Mouse (Mus musculus) embryonic facial prominence, embryonic 11.5 days (tissue): ENCODE measurements around the gene C330007P06Rik. TPM values are rescaled to one million over a fixed set of nuclear protein-coding genes. Genes with fewer than 3 reads are reported as not detected.

Experiments
- ATAC-seq: fragments of 200-750 bp; cut with Nextera tagmentation; replicated peaks from 2 replicates; pipeline ENCODE4 v1.8.0; 2017; ENCODE audit warnings: low read depth; ENCODE audit not compliant: insufficient number of reproducible peaks, low FRiP score, low TSS enrichment
- DNase-seq: peaks from one replicate; pipeline ENCODE4 v3.0.0-alpha.2; 2015; ENCODE audit warnings: low spot score
- H3K27ac ChIP-seq: fragments of 300-500 bp; sonication (generic); replicated peaks from 2 replicates; pipeline ENCODE4 v1.5.1; 2014; ENCODE audit warnings: mild to moderate bottlenecking, low read depth, low read length, control low read depth
- H3K27me3 ChIP-seq: fragments of 300-500 bp; sonication (generic); 2 replicates; pipeline ENCODE4 v1.6.1; 2014; ENCODE audit warnings: mild to moderate bottlenecking, low read length, moderate library complexity, mixed read lengths; ENCODE audit not compliant: control insufficient read depth, insufficient read depth
- H3K36me3 ChIP-seq: fragments of 300-500 bp; sonication (generic); replicated peaks from 2 replicates; pipeline ENCODE4 v1.6.1; 2014; ENCODE audit warnings: low read depth, mild to moderate bottlenecking, low read length, moderate library complexity, mixed read lengths; ENCODE audit not compliant: control insufficient read depth, insufficient read depth
- H3K4me1 ChIP-seq: fragments of 300-500 bp; sonication (generic); 2 replicates; pipeline ENCODE4 v1.6.1; 2014; ENCODE audit warnings: low read length, mixed read lengths; ENCODE audit not compliant: control insufficient read depth, insufficient read depth
- H3K4me2 ChIP-seq: fragments of 300-500 bp; sonication (generic); 2 replicates; pipeline ENCODE4 v1.6.1; 2014; ENCODE audit warnings: low read depth, mild to moderate bottlenecking, control low read depth, low read length, moderate library complexity
- H3K4me3 ChIP-seq: fragments of 300-500 bp; sonication (generic); 2 replicates; pipeline ENCODE4 v1.5.1; 2014; ENCODE audit warnings: low read depth, low read length, control low read depth
- H3K9ac ChIP-seq: fragments of 300-500 bp; sonication (generic); replicated peaks from 2 replicates; pipeline ENCODE4 v1.6.1; 2014; ENCODE audit warnings: mild to moderate bottlenecking, control low read depth, low read length
- H3K9me3 ChIP-seq: fragments of 300-500 bp; sonication (generic); replicated peaks from 2 replicates; pipeline ENCODE4 v1.6.1; 2016; ENCODE audit warnings: mild to moderate bottlenecking, low read length, inconsistent platforms, mixed read lengths; ENCODE audit not compliant: control insufficient read depth
- WGBS: fragments of 180-500 bp; shearing (Covaris S2); extraction: QIAGEN DNeasy Blood & Tissue Kit; methylation state at CpG from one replicate; pipeline ENCODE4 v1.1.7; 2014; 5-methylcytosine and 5-hydroxymethylcytosine counted together
- polyA plus RNA-seq: library from polyadenylated mRNA; unstranded; fragments of >200 nt; fragmentation: Nextera tagmentation; extraction: Ambion mirVana; gene quantifications from 2 replicates; pipeline ENCODE4 v1.2.1, GENCODE M21; 2014

The C330007P06Rik gene
- polyA plus RNA-seq: 45.1 and 53.3 TPM in 2 replicates

DNA sequence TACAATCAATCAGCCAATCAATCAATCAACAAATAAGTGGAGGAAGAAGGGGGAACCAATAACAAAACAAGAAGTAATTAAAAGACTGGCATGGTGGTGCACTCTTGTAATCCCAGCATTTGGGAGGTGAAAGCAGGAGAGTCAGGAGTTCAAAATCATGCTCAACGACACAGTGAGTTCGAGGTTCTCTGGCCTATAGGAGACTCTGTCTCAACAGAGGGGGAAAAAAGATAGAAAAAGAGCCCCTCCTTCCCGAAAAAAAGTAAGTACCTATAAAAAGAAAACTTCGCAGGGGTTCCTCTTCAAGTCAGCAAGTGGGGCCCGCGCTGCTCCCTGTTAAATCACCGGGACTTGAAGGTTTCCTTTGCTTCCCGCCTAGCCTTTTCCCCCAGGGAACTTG is at the start of gene C330007P06Rik, which contains the start of gene Ube2a:
C330007P06Rik (minus strand) TSS at position 347 of the 400 bp plus-strand sequence.
Ube2a (plus strand) TSS at position 136 of the 400 bp plus-strand sequence.
- Histone ChIP-seq H3K4me3 (peak within 1 kb of the TSS; percentile 70), H3K4me2 (peak within 1 kb of the TSS; percentile 57), H3K27ac (peak within 1 kb of the TSS; percentile 67), H3K36me3 (no peaks in the 10 kb centered on the region), H3K27me3 (no peaks in the 10 kb centered on the region), H3K9ac (peak within 1 kb of the TSS; percentile 70), H3K4me1 (no peaks in the 10 kb centered on the region), H3K9me3 (no peaks in the 10 kb centered on the region)
- 21% methylated on average over 8 of the region's 8 CpGs for WGBS
- no peak for DNase-seq
- no peak for ATAC-seq

DNA sequence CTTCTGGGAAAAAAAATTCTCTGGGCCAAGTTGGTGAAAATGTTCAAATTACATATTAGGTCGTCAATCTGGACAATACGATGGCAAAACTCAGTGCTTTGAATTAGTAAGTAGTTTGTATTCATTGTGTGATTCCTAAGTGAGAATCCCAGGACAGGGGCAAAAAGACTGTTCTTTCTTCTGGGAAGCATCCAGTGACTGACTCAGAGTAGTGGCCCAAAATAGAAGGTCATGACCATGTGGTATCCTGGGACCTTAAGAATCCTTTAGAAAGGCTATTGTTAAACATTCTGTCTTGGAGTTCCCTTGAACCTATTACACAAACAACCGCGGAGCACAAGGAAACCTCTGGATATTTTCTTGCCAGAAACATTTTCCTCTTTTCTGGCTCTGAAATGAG is 47.4 kb upstream of the C330007P06Rik start:
- WGBS: 92% methylated on average over 4 of the region's 4 CpGs

DNA sequence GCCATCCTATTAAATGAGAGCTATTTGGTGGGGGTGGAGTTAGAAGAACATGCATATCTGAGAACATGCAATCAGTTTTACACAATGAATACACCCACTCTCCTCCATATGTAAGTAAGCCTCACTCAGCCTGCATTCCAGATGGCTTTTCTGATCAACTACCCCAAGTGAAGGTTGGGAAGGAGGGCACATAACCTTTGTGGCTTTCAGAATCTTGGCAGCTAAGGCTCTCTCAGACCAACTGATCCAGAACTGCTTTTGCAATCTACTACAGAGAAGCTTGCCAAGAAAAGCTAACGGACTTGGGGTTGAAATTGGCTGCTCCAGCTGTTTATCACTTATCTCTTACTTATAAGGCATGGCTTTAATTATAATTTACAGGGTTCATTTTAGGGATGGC is 43.8 kb upstream of the C330007P06Rik start:
- no peak overlapping the region for H3K27ac ChIP-seq
- H3K4me2 ChIP-seq: no peak overlapping the region
- no peak for ATAC-seq
- no peaks in the 10 kb centered on the region for H3K4me1 ChIP-seq
- 81% methylated on average over 1 of the region's 1 CpGs for WGBS
- no peaks in the 10 kb centered on the region for H3K9me3 ChIP-seq
- H3K36me3 ChIP-seq: no peaks in the 10 kb centered on the region
- H3K4me3 ChIP-seq: no peak overlapping the region
- no peak for DNase-seq
- H3K9ac ChIP-seq: no peak overlapping the region
- no peaks in the 10 kb centered on the region for H3K27me3 ChIP-seq

More for the DNA sequence above, 47.4 kb upstream of the C330007P06Rik start:
- H3K4me1 ChIP-seq: no peaks in the 10 kb centered on the region
- H3K9ac ChIP-seq: no peak overlapping the region
- H3K36me3 ChIP-seq: no peaks in the 10 kb centered on the region; the same call in 1 of the 2 replicates
- no peak overlapping the region for H3K27ac ChIP-seq
- DNase-seq (no peak), ATAC-seq (no peak)
- H3K27me3 ChIP-seq: no peaks in the 10 kb centered on the region
- H3K9me3 ChIP-seq: no peaks in the 10 kb centered on the region
- no peak overlapping the region for H3K4me3 ChIP-seq
- H3K4me2 ChIP-seq: no peak overlapping the region

DNA sequence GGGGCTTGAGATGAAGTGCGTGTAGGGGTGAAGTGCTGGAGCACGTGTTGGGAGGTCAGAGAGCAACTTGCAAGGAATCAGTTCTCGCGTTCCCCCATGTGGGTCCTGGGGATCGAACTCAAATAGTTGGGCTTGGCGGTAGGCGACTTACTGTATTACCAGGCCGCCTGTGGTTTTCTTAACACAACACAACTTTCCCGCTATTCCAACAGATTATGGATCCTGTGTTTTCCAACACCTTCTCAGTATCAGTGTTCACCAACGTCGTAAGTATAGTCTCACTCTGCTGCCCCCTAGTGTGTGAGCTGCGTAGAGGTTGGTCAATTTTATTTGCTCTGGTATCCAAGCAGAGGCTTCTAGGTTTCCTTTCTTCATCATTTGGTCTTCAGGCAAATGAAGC is 37.4 kb upstream of the C330007P06Rik start:
- ATAC-seq (no peak), DNase-seq (peak; percentile 61)
- Histone ChIP-seq H3K27ac (no peak overlapping the region), H3K9ac (no peak overlapping the region), H3K4me1 (no peaks in the 10 kb centered on the region), H3K9me3 (no peaks in the 10 kb centered on the region), H3K4me3 (no peak overlapping the region), H3K36me3 (no peaks in the 10 kb centered on the region), H3K4me2 (no peak overlapping the region), H3K27me3 (no peaks in the 10 kb centered on the region)
- 49% methylated on average over 12 of the region's 12 CpGs for WGBS

DNA sequence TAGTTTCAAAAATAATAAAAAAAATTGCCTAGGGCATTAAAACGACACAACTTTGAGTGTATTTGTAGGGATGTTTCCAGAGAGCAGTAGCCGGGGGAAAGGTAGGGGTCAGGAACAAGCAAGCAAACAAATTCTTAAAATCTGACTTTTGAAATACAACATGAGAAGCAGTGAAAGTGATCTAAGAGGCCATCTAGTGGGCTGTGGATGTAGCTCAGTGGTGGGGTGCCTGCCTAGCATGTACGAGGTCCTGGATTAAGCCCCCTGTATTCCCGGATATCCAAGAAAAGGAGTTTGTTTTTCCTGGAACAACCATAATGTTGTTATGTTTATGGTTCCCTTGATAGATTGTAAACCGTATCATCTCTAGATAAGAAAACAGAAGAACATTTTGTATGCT is 32.6 kb upstream of the C330007P06Rik start:
- 36% methylated on average over 5 of the region's 5 CpGs for WGBS

DNA sequence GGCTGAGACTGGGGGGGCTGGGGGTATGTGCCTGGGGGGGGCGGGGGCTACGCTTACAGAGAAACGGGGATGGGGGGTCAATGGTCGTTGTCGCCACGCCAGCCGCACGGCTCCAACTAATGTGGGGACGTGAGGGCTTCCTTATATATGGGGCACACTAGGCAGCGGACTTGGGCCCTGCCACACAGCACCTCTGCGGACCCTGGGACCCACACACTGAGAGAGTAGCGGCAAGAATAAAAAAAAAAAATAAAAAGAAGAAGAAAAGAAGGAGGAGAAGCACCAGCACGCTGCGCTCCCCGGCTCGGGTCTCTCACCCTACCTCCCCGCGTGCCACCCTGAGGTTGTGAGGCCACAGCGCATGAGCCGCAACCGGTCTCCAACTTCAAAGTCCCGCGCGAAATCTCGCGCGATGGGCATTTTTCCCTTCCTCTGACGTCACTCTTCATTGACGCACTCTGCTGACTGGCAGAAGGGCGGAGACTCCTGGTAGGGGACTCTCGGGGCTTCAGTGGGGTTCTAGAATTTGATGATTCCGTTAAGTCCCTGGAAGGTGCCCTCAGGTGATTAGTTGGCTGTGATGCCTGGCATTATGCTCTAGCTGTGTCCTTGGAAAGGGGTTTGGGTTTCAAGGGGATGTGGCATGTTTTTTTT is 29.3 kb upstream of the C330007P06Rik start:
- no peak overlapping the region for H3K27ac ChIP-seq
- H3K9ac ChIP-seq: peak overlapping the region; percentile 61
- no peaks in the 10 kb centered on the region for H3K36me3 ChIP-seq
- no peaks in the 10 kb centered on the region for H3K27me3 ChIP-seq
- 16% methylated on average over 31 of the region's 32 CpGs for WGBS
- no peaks in the 10 kb centered on the region for H3K4me1 ChIP-seq
- DNase-seq (peak; percentile 95), ATAC-seq (peak; percentile 88)
- peak overlapping the region; percentile 55 for H3K4me3 ChIP-seq
- no peaks in the 10 kb centered on the region for H3K9me3 ChIP-seq
- peak overlapping the region; percentile 67 for H3K4me2 ChIP-seq

More for the DNA sequence above, 32.6 kb upstream of the C330007P06Rik start:
- Histone ChIP-seq H3K36me3 (no peaks in the 10 kb centered on the region), H3K4me2 (no peak overlapping the region), H3K27ac (no peak overlapping the region), H3K9ac (no peak overlapping the region), H3K4me1 (no peaks in the 10 kb centered on the region), H3K27me3 (no peaks in the 10 kb centered on the region), H3K4me3 (no peak overlapping the region), H3K9me3 (no peaks in the 10 kb centered on the region)
- ATAC-seq: no peak
- peak; percentile 16 for DNase-seq

DNA sequence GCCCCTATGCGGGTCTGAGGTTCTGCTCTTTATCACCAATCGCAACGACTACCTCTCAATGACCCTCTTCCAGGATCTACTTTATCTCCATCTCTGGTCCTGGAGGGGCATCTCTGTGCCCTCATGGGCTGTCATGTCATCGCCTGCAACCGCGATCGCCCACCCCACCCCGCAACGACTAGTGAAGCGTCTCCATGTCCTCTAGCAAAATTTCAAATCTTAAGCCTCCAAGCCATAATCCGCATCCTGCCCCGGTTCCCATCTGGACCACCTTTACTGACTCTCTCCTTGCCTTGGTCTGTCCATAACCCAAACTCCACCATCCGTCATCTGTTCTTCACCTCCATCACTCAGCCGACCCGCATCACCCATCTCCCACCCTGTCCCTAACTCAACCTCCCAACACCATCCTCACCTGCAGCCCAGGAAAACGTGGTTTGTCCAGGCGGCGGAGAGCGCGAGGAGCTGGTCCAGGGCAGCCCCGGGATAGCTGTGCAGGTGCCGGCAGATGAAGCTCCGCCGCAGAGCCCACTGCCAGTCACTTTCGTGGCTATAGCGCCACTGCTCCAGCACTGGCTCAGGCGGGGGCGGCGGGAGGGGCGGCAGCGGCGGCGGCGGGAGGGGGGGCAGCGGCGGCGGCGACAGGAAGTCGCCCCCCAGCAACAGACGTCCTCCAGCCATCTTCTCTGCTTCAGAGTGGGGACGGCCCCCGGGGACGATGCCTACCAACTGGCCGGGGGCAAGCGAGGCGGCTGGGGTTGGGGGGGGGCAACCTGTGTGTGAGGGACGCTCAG is 28.6 kb upstream of the C330007P06Rik start, which contains the start of gene Nkrf:
Nkrf (minus strand) TSS at position 579 of the 794 bp plus-strand sequence.
- WGBS: 19% methylated on average over 25 of the region's 47 CpGs
- ATAC-seq (peak; percentile 82), DNase-seq (peak; percentile 30)
- H3K36me3 ChIP-seq: no peaks in the 10 kb centered on the region
- peak within 1 kb of the TSS; percentile 61 for H3K9ac ChIP-seq
- H3K4me3 ChIP-seq: peak within 1 kb of the TSS; percentile 55
- no peaks in the 10 kb centered on the region for H3K4me1 ChIP-seq
- no peak within 1 kb of the TSS for H3K27ac ChIP-seq
- no peaks in the 10 kb centered on the region for H3K9me3 ChIP-seq
- H3K4me2 ChIP-seq: peak within 1 kb of the TSS; percentile 67
- H3K27me3 ChIP-seq: no peaks in the 10 kb centered on the region

DNA sequence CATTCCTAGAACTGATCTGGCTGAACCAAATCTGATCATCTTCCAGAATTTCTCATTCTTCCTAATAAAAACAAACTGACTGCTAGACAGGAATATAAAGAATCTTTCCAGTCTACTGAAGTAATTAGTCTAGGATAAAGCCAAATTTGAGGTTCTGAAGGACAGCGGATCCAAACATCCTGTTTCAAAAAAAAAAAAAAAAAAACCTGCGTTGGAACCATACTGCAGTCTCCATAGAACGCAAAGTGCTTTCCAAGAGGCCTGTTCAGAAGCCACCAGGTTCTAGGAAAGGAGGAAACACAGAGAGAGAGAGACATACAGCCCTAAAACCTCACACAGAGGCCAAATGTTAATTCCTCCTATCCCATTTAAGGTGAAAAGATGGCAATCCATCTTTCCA is 27.7 kb upstream of the C330007P06Rik start:
- 44% methylated on average over 3 of the region's 3 CpGs for WGBS
- H3K4me2 ChIP-seq: peak overlapping the region; percentile 67
- H3K36me3 ChIP-seq: no peaks in the 10 kb centered on the region
- H3K4me1 ChIP-seq: no peaks in the 10 kb centered on the region
- no peak for ATAC-seq
- no peak for DNase-seq
- no peaks in the 10 kb centered on the region for H3K27me3 ChIP-seq
- H3K9me3 ChIP-seq: no peaks in the 10 kb centered on the region
- H3K27ac ChIP-seq: no peak overlapping the region
- no peak overlapping the region; the same call in 1 of the 2 replicates for H3K9ac ChIP-seq
- H3K4me3 ChIP-seq: peak overlapping the region; percentile 55
